Mouse (Mus musculus) telencephalon, adult 2 months (tissue): Measurements from ENCODE around the gene Crebbp.

Source experiments
- DNase-seq: peaks from one replicate; pipeline ENCODE4 v3.0.0-alpha.2; 2011; ENCODE audit warnings: low read depth, low spot score

Gene Crebbp

GRCm38 (mm10) chr16:4045524-4045923 is 168.3 kb downstream of the Crebbp start:
- DNase-seq = no peak

GRCm38 (mm10) chr16:4044093-4044492 is 169.7 kb downstream of the Crebbp start:
- DNase-seq = no peak

GRCm38 (mm10) chr16:4041646-4042045 is 172.2 kb downstream of the Crebbp start:
- DNase-seq = no peak

- no peak for DNase-seq
Observed at GRCm38 (mm10) chr16:4040206-4040605, 173.6 kb downstream of the Crebbp start.

- no peak for DNase-seq
Observed at GRCm38 (mm10) chr16:4037690-4038089, 176.1 kb downstream of the Crebbp start.

- DNase-seq = no peak
Observed at GRCm38 (mm10) chr16:4036807-4037206, 177.0 kb downstream of the Crebbp start, which contains the start of gene Dnase1. Dnase1 (plus strand) TSS chr16:4036942.

GRCm38 (mm10) chr16:4035575-4035974 is 178.2 kb downstream of the Crebbp start:
- no peak for DNase-seq

GRCm38 (mm10) chr16:4034476-4034875 is 179.3 kb downstream of the Crebbp start:
- no peak for DNase-seq

- no peak for DNase-seq
Observed at GRCm38 (mm10) chr16:4033971-4034370, 179.8 kb downstream of the Crebbp start.

GRCm38 (mm10) chr16:4032341-4032748 is 181.5 kb downstream of the Crebbp start:
- no peak for DNase-seq

- no peak for DNase-seq
Observed at GRCm38 (mm10) chr16:4031441-4032274, 182.1 kb downstream of the Crebbp start.
